Comparison of ENCODE assay signal across 12 mouse cellular contexts in the genomic region with DNA sequence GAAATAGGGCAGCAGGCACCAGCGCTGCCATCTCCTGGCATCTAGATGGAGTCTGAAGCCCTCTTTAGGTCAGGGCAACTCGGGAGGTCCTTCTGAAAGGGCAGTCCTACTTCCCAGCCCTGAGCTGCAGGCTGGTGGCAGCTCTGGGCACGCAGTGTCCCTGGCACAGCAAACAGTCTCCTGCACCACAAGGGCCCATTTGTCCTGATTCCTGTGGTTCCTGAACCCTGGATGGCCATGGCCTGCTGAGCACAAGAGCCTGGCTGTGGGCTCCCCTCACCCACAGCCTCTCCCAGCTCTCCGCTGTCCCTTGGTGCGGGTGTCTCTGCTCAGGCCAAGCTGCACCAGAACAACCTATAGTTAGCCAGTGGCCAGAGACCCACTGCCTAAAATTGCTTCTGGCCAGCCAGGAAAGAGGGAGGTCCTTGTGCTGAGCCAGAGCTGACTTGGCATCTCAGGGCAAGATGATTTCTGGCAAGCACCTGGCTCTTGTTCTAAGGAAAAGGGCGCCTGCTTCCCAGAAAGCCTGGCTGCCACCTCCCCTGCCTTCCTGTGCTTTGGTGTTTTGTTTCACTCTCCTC. TPM values are rescaled to one million over a fixed set of nuclear protein-coding genes. Genes with fewer than 3 reads are reported as not detected.
DNase-seq lines count a peak whose midpoint lies in the region; ATAC-seq lines count a peak whose summit lies in the region.
"Had no signal": no experiment of that assay in that cellular context is flagged by ENCODE, and none has a peak within 500 bp of the region (broad histone marks: within the 10 kb centered on the region; RNA-seq: fewer than 3 reads in every experiment).

No protein-coding gene starts in this region.

- peak overlapping the region; percentile 50; the same call in 1 of the 2 replicates for H3K9ac ChIP-seq in neural tube, embryonic 13.5 days
- peak overlapping the region; percentile 25; the same call in 1 of the 2 replicates for H3K9ac ChIP-seq in stomach, embryonic 16.5 days (ENCODE audit: low read length)

- peak; percentile 9 for ATAC-seq in frontal cortex, adult (ENCODE audit: low TSS enrichment)
- no peak for ATAC-seq in neural tube, embryonic 13.5 days (ENCODE audit: low read depth)
- ATAC-seq in stomach, embryonic 16.5 days (ENCODE audit: insufficient read depth, low FRiP score): no peak

- H3K4me1 ChIP-seq in neural tube, embryonic 13.5 days (replicated peaks): peaks cover 99% of the 10 kb centered on the region
- peaks cover 39% of the 10 kb centered on the region for H3K4me1 ChIP-seq in stomach, embryonic 16.5 days (ENCODE audit: control insufficient read depth, insufficient read depth, low read length)

- no peak for DNase-seq in frontal cortex, postnatal 25 days (ENCODE audit: low spot score in 2 of 2)
- no peak for DNase-seq in neural tube, embryonic 10.5 days (ENCODE audit: extremely low spot score, low spot score)
- peak; percentile 93 for DNase-seq in layer of hippocampus, adult 9-11 months
- DNase-seq in ovary, postnatal 14 days (ENCODE audit: low spot score): no peak
- DNase-seq in lung, postnatal 14 days: no peak

- H3K4me2 ChIP-seq in neural tube, embryonic 13.5 days: no peak overlapping the region
- no peak overlapping the region for H3K4me2 ChIP-seq in stomach, embryonic 16.5 days (ENCODE audit: low read depth, low read length)

- no peaks in the 10 kb centered on the region for H3K9me3 ChIP-seq in neural tube, embryonic 13.5 days
- H3K9me3 ChIP-seq in stomach, embryonic 16.5 days (replicated peaks; ENCODE audit: control insufficient read depth, low read length): no peaks in the 10 kb centered on the region

- no peak overlapping the region for H3K27ac ChIP-seq in neural tube, embryonic 13.5 days (replicated peaks)
- no peak overlapping the region for H3K27ac ChIP-seq in stomach, embryonic 16.5 days (ENCODE audit: low read length)
- H3K27ac ChIP-seq: heart, adult 2 months had no signal

- no peak overlapping the region for H3K4me3 ChIP-seq in neural tube, embryonic 13.5 days
- no peak overlapping the region for H3K4me3 ChIP-seq in stomach, embryonic 16.5 days (replicated peaks; ENCODE audit: low read length)
- H3K4me3 ChIP-seq: heart, adult 2 months had no signal

- peaks cover 16% of the 10 kb centered on the region for H3K36me3 ChIP-seq in neural tube, embryonic 13.5 days
- H3K36me3 ChIP-seq in stomach, embryonic 16.5 days (ENCODE audit: control insufficient read depth, insufficient read depth, low read length): no peaks in the 10 kb centered on the region

- 87% methylated on average over 6 of the region's 6 CpGs for WGBS in neural tube, embryonic 13.5 days
- 89% methylated on average over 6 of the region's 6 CpGs for WGBS in stomach, embryonic 16.5 days

- H3K27me3 ChIP-seq in neural tube, embryonic 13.5 days: no peaks in the 10 kb centered on the region
- H3K27me3 ChIP-seq in stomach, embryonic 16.5 days (ENCODE audit: control insufficient read depth, insufficient read depth, low read length): no peaks in the 10 kb centered on the region
- H3K27me3 ChIP-seq: CH12.LX had no signal

RNA-seq across cellular contexts. Expression of a gene that starts 8.7 kb away (rescaled TPM):
- 86.3 and 90.7 TPM in 2 replicates for polyA plus RNA-seq in neural tube, embryonic 13.5 days (2015; fragmentation: Nextera tagmentation; extraction: Ambion mirVana)
- polyA plus RNA-seq in stomach, embryonic 16.5 days (2015; fragmentation: Nextera tagmentation; extraction: Ambion mirVana): 24.6 and 28.2 TPM in 2 replicates

RNA-seq across cellular contexts. Expression of a gene that starts 15.8 kb away (rescaled TPM):
- polyA plus RNA-seq in neural tube, embryonic 13.5 days (2015; fragmentation: Nextera tagmentation; extraction: Ambion mirVana): 2.6 and 4.0 TPM in 2 replicates
- polyA plus RNA-seq in stomach, embryonic 16.5 days (2015; fragmentation: Nextera tagmentation; extraction: Ambion mirVana): 7.4 and 8.9 TPM in 2 replicates
- polyA plus RNA-seq: embryonic facial prominence, embryonic 11.5 days; neural tube, embryonic 11.5 days had no signal

RNA-seq across cellular contexts. Expression of a gene that starts 25.0 kb away (rescaled TPM):
- polyA plus RNA-seq in neural tube, embryonic 13.5 days (2015; fragmentation: Nextera tagmentation; extraction: Ambion mirVana): 1.6 and 1.7 TPM in 2 replicates
- 3.2 and 3.5 TPM in 2 replicates for polyA plus RNA-seq in stomach, embryonic 16.5 days (2015; fragmentation: Nextera tagmentation; extraction: Ambion mirVana)
- polyA plus RNA-seq: embryonic facial prominence, embryonic 11.5 days; neural tube, embryonic 11.5 days had no signal

RNA-seq across cellular contexts. Expression of a gene that starts 41.5 kb away (rescaled TPM):
- polyA plus RNA-seq in neural tube, embryonic 13.5 days (2015; fragmentation: Nextera tagmentation; extraction: Ambion mirVana): not detected in 2 replicates
- polyA plus RNA-seq in stomach, embryonic 16.5 days (2015; fragmentation: Nextera tagmentation; extraction: Ambion mirVana): 562 and 718 TPM in 2 replicates
- polyA plus RNA-seq: embryonic facial prominence, embryonic 11.5 days; heart, adult 2 months; neural tube, embryonic 11.5 days had no signal

RNA-seq across cellular contexts. Expression of a gene that starts 53.8 kb away (rescaled TPM):
- 52.7 and 56.2 TPM in 2 replicates for polyA plus RNA-seq in neural tube, embryonic 13.5 days (2015; fragmentation: Nextera tagmentation; extraction: Ambion mirVana)
- polyA plus RNA-seq in stomach, embryonic 16.5 days (2015; fragmentation: Nextera tagmentation; extraction: Ambion mirVana): 53.5 and 54.0 TPM in 2 replicates
